Comparison of ENCODE assay signal across 9 mouse cellular contexts in the genomic region with DNA sequence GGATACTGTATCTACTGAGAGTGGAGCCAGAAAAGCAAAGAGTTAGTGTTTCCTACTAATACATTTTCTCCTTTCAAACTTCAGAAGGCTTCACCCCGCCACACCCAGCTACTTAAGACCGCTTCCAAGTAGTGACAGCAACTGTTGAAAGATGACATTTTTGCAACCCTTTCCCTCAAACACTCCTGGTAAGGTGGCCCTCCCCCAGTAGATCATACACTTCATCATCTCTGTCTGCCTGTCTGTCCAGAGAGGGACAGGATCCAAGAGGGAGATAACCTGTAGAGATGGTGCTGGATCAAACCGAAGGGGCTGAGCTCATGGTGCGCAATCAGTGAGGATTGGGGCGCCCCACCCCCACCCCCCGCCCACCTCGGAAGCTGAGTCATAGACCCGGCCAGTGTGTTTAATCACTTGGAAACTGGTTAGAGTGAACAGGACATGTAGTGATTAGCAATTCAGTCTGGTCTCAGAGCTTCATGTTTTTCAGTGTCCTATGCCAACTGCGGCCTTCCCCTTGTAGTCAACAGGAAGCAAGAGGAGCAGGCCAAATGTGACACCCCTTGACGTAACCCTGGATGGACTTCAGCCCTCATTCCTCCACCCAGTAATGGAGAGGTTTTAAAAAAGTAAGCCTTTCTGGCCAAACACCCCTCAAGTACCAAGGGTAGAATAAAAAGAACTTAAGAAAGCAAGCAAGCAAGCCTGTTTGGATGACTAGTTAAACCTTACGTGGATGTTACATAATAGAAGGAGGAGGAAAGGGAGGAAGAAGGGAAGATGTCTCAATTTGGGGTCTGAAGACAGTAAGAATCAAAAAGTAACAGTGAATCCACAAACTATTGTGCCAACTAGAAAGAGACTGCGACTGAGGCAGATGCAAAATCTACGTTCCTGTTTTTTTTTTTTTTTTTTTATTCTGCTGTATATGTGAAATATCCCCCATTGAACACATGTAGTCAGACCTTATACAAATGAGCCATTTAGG.
DNase-seq lines count a peak whose midpoint lies in the region; ATAC-seq and TF ChIP-seq lines count a peak whose summit lies in the region.
"Had no signal": no experiment of that assay in that cellular context is flagged by ENCODE, and none has a peak within 500 bp of the region (broad histone marks: within the 10 kb centered on the region; RNA-seq: fewer than 3 reads in every experiment).

No protein-coding gene starts in this region.

- H3K27me3 ChIP-seq in forebrain, embryonic 13.5 days: no peaks in the 10 kb centered on the region
- no peaks in the 10 kb centered on the region for H3K27me3 ChIP-seq in forebrain, embryonic 12.5 days
- no peaks in the 10 kb centered on the region for H3K27me3 ChIP-seq in CH12.LX (replicated peaks)

- peak; percentile 11 for DNase-seq in CH12.LX (ENCODE audit: extremely low read depth)
- peak; percentile 33 for DNase-seq in gastrocnemius, postnatal 10 days
- peak; percentile 21 for DNase-seq in lung, adult 2 months
- no peak for DNase-seq in thymus, postnatal 25 days
- no peak for DNase-seq in cerebellum, adult 8-10 months

- no peaks in the 10 kb centered on the region for H3K36me3 ChIP-seq in forebrain, embryonic 13.5 days (ENCODE audit: poor library complexity, severe bottlenecking)
- H3K36me3 ChIP-seq in forebrain, embryonic 12.5 days (replicated peaks): no peaks in the 10 kb centered on the region
- H3K36me3 ChIP-seq in CH12.LX (replicated peaks in 1 of 2; ENCODE audit: control insufficient read depth in 1 of 2, insufficient read depth in 1 of 2, low read length in 1 of 2): no peaks in the 10 kb centered on the region
- H3K36me3 ChIP-seq: G1E had no signal

- in situ Hi-C loops in CH12.LX (cut with MboI; ENCODE audit: low pct_ligation_motif_present, low pct_unique_long_range_greater_than_20kb, low sequenced_read_pairs): no loop called here

- H3K9ac ChIP-seq in forebrain, embryonic 13.5 days: no peak overlapping the region
- no peak overlapping the region for H3K9ac ChIP-seq in forebrain, embryonic 12.5 days
- no peak overlapping the region for H3K9ac ChIP-seq in CH12.LX (ENCODE audit: insufficient read depth, low read depth)

- TF ChIP-seq RAD21 in CH12.LX (IDR thresholded peaks at IDR 0.05; ENCODE audit: low read depth, low read length): no peak

- no peaks in the 10 kb centered on the region for H3K79me2 ChIP-seq in CH12.LX (replicated peaks; ENCODE audit: control insufficient read depth, extremely low read depth, insufficient read depth, poor library complexity, severe bottlenecking)

- TF ChIP-seq CTCF in CH12.LX (conservative IDR thresholded peaks at IDR 0.05 in 1 of 2, IDR thresholded peaks at IDR 0.05 in 1 of 2; ENCODE audit: low read depth in 2 of 2, low read length in 2 of 2): no peak
- TF ChIP-seq CTCF in lung, adult 2 months (IDR thresholded peaks at IDR 0.05; ENCODE audit: insufficient read depth, low read length): no peak

- no peak overlapping the region for H3K4me3 ChIP-seq in forebrain, embryonic 13.5 days
- no peak overlapping the region for H3K4me3 ChIP-seq in forebrain, embryonic 12.5 days (replicated peaks)
- H3K4me3 ChIP-seq in CH12.LX (replicated peaks in 1 of 3; ENCODE audit: low read depth in 2 of 3, low read length in 2 of 3, poor library complexity in 1 of 3): no peak overlapping the region
- H3K4me3 ChIP-seq in lung, adult 2 months (replicated peaks; ENCODE audit: extremely low read depth, low read depth, low read length): no peak overlapping the region

- TF ChIP-seq POLR2A in CH12.LX (IDR thresholded peaks at IDR 0.05; ENCODE audit: low read depth, low read length): no peak
- TF ChIP-seq POLR2A in lung, adult 2 months (IDR thresholded peaks at IDR 0.05; ENCODE audit: borderline replicate concordance, extremely low read depth, low read depth, low read length): no peak

- TF ChIP-seq EP300 in CH12.LX (IDR thresholded peaks at IDR 0.05; ENCODE audit: low read length): no peak

- H3K4me2 ChIP-seq in forebrain, embryonic 13.5 days: no peak overlapping the region
- no peak overlapping the region for H3K4me2 ChIP-seq in forebrain, embryonic 12.5 days
- H3K4me2 ChIP-seq in CH12.LX (ENCODE audit: insufficient read depth, low read depth, poor library complexity, severe bottlenecking): peak overlapping the region; percentile 11

- WGBS in forebrain, embryonic 13.5 days: 79% methylated on average over 13 of the region's 13 CpGs
- 79% methylated on average over 13 of the region's 13 CpGs for WGBS in forebrain, embryonic 12.5 days
- whole genome bisulfite sequencing in lung, adult 2 months: 53% methylated on average over 13 of the region's 13 CpGs

- H3K9me3 ChIP-seq in forebrain, embryonic 13.5 days (replicated peaks): no peaks in the 10 kb centered on the region
- H3K9me3 ChIP-seq in forebrain, embryonic 12.5 days: no peaks in the 10 kb centered on the region
- no peaks in the 10 kb centered on the region for H3K9me3 ChIP-seq in CH12.LX (replicated peaks; ENCODE audit: low read length)
- H3K9me3 ChIP-seq: G1E had no signal

- no peak overlapping the region for H3K27ac ChIP-seq in forebrain, embryonic 13.5 days
- H3K27ac ChIP-seq in forebrain, embryonic 12.5 days: no peak overlapping the region
- H3K27ac ChIP-seq in CH12.LX (ENCODE audit: insufficient read depth, low read depth): no peak overlapping the region

- H3K4me1 ChIP-seq in forebrain, embryonic 13.5 days: peaks cover 9% of the 10 kb centered on the region
- H3K4me1 ChIP-seq in forebrain, embryonic 12.5 days: peaks cover 13% of the 10 kb centered on the region
- H3K4me1 ChIP-seq in CH12.LX (ENCODE audit: control insufficient read depth in 1 of 2, insufficient read depth in 2 of 2): peaks cover 0 to 10% of the 10 kb centered on the region in 2 experiments; a peak in 2 of 4 replicates
- H3K4me1 ChIP-seq in lung, adult 2 months (ENCODE audit: control insufficient read depth, insufficient read depth, low read length): no peaks in the 10 kb centered on the region; the same call in 1 of the 2 replicates

- ATAC-seq in forebrain, embryonic 13.5 days: peak; percentile 32; the same call in 1 of the 2 replicates
- ATAC-seq in forebrain, embryonic 12.5 days (ENCODE audit: low FRiP score): no peak
- no peak for ATAC-seq in CD4-positive, CD25-positive, alpha-beta regulatory T cell, adult 4 months

- dilution Hi-C loops in CH12.LX (cut with MboI; ENCODE audit: extremely low pct_ligation_motif_present, extremely low pct_unique_long_range_greater_than_20kb, low sequenced_read_pairs): no loop called here

TF ChIP-seq in CH12.LX, 34 proteins besides CTCF, POLR2A, EP300 and RAD21:
- no peak for TF ChIP-seq CHD1 (IDR thresholded peaks at IDR 0.05; ENCODE audit: low read depth, low read length)
- TF ChIP-seq POLR2AphosphoS2 (IDR thresholded peaks at IDR 0.05; ENCODE audit: low read depth, low read length): no peak
- TF ChIP-seq GABPA (IDR thresholded peaks at IDR 0.05; ENCODE audit: insufficient replicate concordance, low read depth, low read length): no peak
- no peak for TF ChIP-seq TCF12 (IDR thresholded peaks at IDR 0.05; ENCODE audit: low read depth, low read length)
- no peak for TF ChIP-seq IRF4 (IDR thresholded peaks at IDR 0.05; ENCODE audit: low read depth, low read length)
- no peak for TF ChIP-seq RCOR1 (conservative IDR thresholded peaks at IDR 0.05; ENCODE audit: low read depth, low read length)
- no peak for TF ChIP-seq MYC (IDR thresholded peaks at IDR 0.05; ENCODE audit: low read depth, low read length)
- TF ChIP-seq USF1 (IDR thresholded peaks at IDR 0.05; ENCODE audit: low read depth, low read length): no peak
- TF ChIP-seq ZNF384 (IDR thresholded peaks at IDR 0.05; ENCODE audit: low read depth, low read length): no peak
- no peak for TF ChIP-seq JUN (IDR thresholded peaks at IDR 0.05; ENCODE audit: insufficient read depth, low read depth, low read length)
- no peak for TF ChIP-seq ZKSCAN1 (IDR thresholded peaks at IDR 0.05; ENCODE audit: borderline replicate concordance, low read depth, low read length)

Comparison
In these comparisons a context has a peak if more than half of its experiments do, and no peak if none do; other contexts are left out.
1. DNase-seq: peak in CH12.LX (single experiment), gastrocnemius, postnatal 10 days (single experiment) and lung, adult 2 months (single experiment); none in thymus, postnatal 25 days (single experiment) and cerebellum, adult 8-10 months (single experiment).